Mouse (Mus musculus): ENCODE measurements around the gene Tbx15. TPM values are rescaled to one million over a fixed set of nuclear protein-coding genes. Genes with fewer than 3 reads are reported as not detected.
"Not testable (repeated sequence)": the region's sequence is repeated elsewhere in the genome, so short reads cannot be mapped to it uniquely, and the experiment has no call there.

The Tbx15 gene
- polyA plus RNA-seq, 1 experiment: 4.2 TPM

- DNase-seq (ENCODE audit: low read depth): no peak
- TF ChIP-seq CTCF (IDR thresholded peaks at IDR 0.05; ENCODE audit: borderline replicate concordance, extremely low read depth, insufficient read depth, insufficient read length) (peak; percentile 16; the same call in 1 of the 2 replicates), POLR2A (IDR thresholded peaks at IDR 0.05; ENCODE audit: borderline replicate concordance, extremely low read depth, insufficient read depth, insufficient read length, poor library complexity, severe bottlenecking) (no peak)
Observed at GRCm38 (mm10) chr3:99288302-99288701, 48.1 kb downstream of the Tbx15 start.

- DNase-seq (ENCODE audit: low read depth): peak; percentile 77
- TF ChIP-seq POLR2A (IDR thresholded peaks at IDR 0.05; ENCODE audit: borderline replicate concordance, extremely low read depth, insufficient read depth, insufficient read length, poor library complexity, severe bottlenecking): no peak
- TF ChIP-seq CTCF (IDR thresholded peaks at IDR 0.05; ENCODE audit: borderline replicate concordance, extremely low read depth, insufficient read depth, insufficient read length): no peak
Observed at GRCm38 (mm10) chr3:99290064-99290702, 50.0 kb downstream of the Tbx15 start.

GRCm38 (mm10) chr3:99290878-99291277, 50.7 kb downstream of the Tbx15 start:
- TF ChIP-seq POLR2A (IDR thresholded peaks at IDR 0.05; ENCODE audit: borderline replicate concordance, extremely low read depth, insufficient read depth, insufficient read length, poor library complexity, severe bottlenecking) (no peak), CTCF (IDR thresholded peaks at IDR 0.05; ENCODE audit: borderline replicate concordance, extremely low read depth, insufficient read depth, insufficient read length) (no peak)
- no peak for DNase-seq (ENCODE audit: low read depth)

DNA sequence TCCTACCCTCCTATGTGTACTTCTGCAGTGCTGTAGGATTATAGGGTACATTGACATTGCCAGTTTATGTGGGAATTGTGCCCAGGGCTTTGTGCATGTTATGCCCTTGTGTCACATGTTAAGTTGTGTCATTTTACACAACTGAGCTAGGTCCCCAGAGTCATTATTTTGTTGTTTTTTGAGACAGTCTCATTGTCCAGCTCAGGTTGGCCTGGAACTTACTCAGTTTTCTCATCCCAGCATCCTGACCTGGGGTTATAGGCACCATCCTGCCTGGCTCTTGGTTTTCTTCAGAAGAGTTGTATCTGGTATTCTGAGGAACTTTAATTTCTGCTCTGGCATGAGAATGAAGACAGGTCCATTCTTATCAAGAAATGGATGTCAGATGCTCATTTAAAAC, 51.2 kb downstream of the Tbx15 start:
- DNase-seq (ENCODE audit: low read depth): no peak
- TF ChIP-seq POLR2A (IDR thresholded peaks at IDR 0.05; ENCODE audit: borderline replicate concordance, extremely low read depth, insufficient read depth, insufficient read length, poor library complexity, severe bottlenecking) (no peak), CTCF (IDR thresholded peaks at IDR 0.05; ENCODE audit: borderline replicate concordance, extremely low read depth, insufficient read depth, insufficient read length) (no peak)

DNA sequence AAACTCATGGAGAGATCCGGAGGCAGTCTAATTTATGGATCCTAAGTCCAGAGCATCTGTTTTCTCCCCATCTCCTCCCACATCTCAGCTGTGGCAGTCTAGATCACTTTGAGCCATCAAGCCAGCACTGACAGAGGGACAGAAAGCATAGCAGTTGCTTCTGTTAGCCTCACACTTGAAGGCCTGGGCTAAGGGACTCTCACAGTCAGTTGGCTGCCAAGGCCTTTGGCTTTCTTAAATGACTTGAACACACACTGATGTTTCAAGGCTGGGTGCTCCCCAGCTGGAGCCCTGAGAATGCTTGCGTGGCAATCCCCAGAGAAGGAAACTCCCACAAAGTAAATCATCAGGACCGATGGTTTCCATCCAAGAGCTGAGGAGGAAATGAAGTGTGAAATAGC, 52.4 kb downstream of the Tbx15 start:
- TF ChIP-seq CTCF (IDR thresholded peaks at IDR 0.05; ENCODE audit: borderline replicate concordance, extremely low read depth, insufficient read depth, insufficient read length) (no peak), POLR2A (IDR thresholded peaks at IDR 0.05; ENCODE audit: borderline replicate concordance, extremely low read depth, insufficient read depth, insufficient read length, poor library complexity, severe bottlenecking) (no peak)
- DNase-seq (ENCODE audit: low read depth): no peak

DNA sequence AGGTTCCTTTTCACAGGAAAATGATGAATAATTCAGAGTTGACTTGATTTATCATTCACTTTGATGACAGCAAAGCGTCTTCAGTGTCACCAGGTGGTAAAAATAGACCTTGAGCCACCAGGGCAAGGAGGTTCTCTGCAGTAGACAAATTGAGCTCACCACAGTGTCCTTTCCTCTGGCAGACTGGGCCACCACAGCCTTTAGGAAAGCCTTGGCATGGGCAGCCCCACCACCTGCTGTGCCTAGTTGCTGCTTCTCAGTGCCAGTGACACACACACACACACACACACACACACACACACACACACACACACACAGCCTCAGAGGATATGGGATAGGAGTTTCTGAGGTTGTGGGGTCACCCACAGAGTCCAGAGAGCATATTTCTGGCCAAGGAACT, 54.0 kb downstream of the Tbx15 start:
- not testable (repeated sequence) for DNase-seq (ENCODE audit: low read depth)

- TF ChIP-seq POLR2A (IDR thresholded peaks at IDR 0.05; ENCODE audit: borderline replicate concordance, extremely low read depth, insufficient read depth, insufficient read length, poor library complexity, severe bottlenecking) (no peak), CTCF (IDR thresholded peaks at IDR 0.05; ENCODE audit: borderline replicate concordance, extremely low read depth, insufficient read depth, insufficient read length) (no peak)
- no peak for DNase-seq (ENCODE audit: low read depth)
Observed at GRCm38 (mm10) chr3:99295301-99295700, 55.1 kb downstream of the Tbx15 start.

DNA sequence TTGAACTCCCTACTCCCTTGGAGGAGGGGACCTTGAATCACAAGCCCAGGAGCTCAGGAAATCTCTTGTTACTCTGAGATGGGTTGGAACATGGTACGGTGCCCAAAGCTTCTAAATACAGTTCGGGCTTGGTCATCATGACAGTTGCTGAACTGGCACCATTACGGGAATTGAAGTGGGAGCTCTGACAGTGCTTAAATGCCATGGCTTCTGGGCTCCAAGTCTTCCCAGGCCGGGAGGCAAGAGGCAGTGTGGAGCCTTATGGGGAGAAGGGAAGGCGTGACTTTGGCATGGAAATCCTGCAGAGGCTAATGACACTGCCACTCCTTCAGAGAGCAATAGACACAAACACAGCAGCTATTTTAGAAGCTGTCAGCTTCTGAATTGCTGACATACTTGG, 56.0 kb downstream of the Tbx15 start:
- TF ChIP-seq CTCF (IDR thresholded peaks at IDR 0.05; ENCODE audit: borderline replicate concordance, extremely low read depth, insufficient read depth, insufficient read length): no peak
- no peak for TF ChIP-seq POLR2A (IDR thresholded peaks at IDR 0.05; ENCODE audit: borderline replicate concordance, extremely low read depth, insufficient read depth, insufficient read length, poor library complexity, severe bottlenecking)
- no peak for DNase-seq (ENCODE audit: low read depth)

DNA sequence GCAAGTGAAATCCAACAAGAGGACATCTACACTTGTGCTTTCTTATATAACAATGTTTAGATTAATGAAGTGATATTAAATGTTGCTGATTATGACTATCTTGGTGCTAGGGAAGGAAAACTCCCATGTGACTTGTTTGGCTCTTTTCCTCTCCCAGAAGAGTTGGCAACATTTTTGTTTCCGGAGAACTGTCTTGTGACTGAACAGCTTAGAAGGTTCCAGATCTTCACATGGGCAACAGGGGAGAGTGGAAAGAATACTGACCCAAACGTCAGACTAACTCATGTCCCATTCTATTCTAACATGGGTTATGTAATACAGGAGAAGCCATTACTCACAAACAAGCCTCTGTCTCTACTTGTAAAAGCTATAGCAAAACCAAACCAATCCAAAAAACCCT, 60.7 kb downstream of the Tbx15 start:
- no peak for DNase-seq (ENCODE audit: low read depth)
- TF ChIP-seq POLR2A (IDR thresholded peaks at IDR 0.05; ENCODE audit: borderline replicate concordance, extremely low read depth, insufficient read depth, insufficient read length, poor library complexity, severe bottlenecking) (no peak), CTCF (IDR thresholded peaks at IDR 0.05; ENCODE audit: borderline replicate concordance, extremely low read depth, insufficient read depth, insufficient read length) (no peak)

DNA sequence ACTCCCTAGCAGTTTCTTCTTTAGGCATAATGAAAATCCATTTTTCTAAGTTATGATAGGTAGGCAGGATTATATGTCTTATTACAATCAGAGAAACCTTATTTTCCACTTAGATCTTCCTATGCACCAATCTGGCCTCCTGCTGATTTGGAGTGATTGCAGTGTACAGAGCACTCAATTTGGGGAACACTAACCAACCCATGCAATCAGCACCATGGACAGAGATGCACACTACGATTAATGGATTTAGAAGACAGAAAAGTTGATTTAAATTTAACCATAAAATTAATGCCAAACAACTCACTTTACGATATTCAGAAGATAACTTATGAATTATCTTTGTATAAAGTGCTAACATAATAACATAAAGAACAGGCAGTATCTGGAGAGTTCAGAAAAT, 70.7 kb downstream of the Tbx15 start:
- DNase-seq (ENCODE audit: low read depth): peak; percentile 12
- no peak for TF ChIP-seq POLR2A (IDR thresholded peaks at IDR 0.05; ENCODE audit: borderline replicate concordance, extremely low read depth, insufficient read depth, insufficient read length, poor library complexity, severe bottlenecking)
- no peak for TF ChIP-seq CTCF (IDR thresholded peaks at IDR 0.05; ENCODE audit: borderline replicate concordance, extremely low read depth, insufficient read depth, insufficient read length)

DNA sequence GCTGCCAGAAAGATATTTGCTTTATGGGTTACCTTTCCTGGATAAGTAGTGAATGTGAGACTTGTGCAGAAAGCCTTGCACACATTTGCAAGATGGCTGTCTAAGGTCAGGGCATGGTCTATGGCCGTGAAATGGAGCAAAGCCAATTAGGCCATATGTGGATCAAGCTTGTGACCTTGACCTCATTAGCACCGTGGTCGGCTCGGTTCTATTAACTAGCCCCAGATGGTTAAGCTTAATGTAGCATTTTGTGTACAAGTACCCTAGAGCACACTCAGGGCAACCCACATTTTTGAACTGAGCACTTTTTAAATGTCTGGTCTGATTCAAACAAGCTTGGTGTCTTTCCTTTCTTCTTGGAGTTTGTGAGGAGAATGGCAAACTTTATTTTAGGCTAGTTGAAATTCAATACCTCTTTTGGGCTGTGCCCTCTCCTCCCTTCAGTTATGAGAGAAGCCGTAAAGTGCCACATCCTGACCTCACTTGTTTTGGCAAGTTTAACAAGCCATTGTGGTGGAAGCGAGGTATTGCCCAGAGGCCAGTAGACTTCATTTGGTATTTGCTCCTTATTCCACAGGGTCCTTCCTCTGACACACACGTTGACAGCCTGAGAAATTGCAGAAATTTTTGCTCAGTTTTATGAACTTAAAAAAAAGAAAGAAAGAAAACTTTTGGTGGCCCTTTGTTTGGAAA, 71.9 kb downstream of the Tbx15 start:
- TF ChIP-seq CTCF (IDR thresholded peaks at IDR 0.05; ENCODE audit: borderline replicate concordance, extremely low read depth, insufficient read depth, insufficient read length): no peak
- no peak for TF ChIP-seq POLR2A (IDR thresholded peaks at IDR 0.05; ENCODE audit: borderline replicate concordance, extremely low read depth, insufficient read depth, insufficient read length, poor library complexity, severe bottlenecking)
- DNase-seq (ENCODE audit: low read depth): no peak

DNA sequence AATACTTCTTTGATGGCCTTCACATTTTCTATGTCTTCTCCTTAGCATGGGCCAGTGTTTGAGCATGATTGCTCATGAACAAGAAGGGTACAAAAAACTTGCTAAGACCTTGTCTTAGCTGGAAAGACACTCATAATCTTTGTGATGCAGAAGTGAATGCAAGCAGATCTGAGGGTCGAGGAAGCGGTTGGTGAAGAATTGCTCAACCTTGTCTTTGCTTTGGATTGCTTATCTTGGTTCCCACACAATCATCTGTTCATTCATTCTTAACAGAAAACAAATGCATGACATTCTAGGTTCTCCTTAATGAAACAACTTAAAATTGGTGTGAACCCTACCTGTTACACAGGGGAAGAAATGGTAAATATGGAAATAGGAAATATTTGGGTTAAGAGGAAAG, 82.2 kb downstream of the Tbx15 start:
- no peak for TF ChIP-seq CTCF (IDR thresholded peaks at IDR 0.05; ENCODE audit: borderline replicate concordance, extremely low read depth, insufficient read depth, insufficient read length)
- no peak for TF ChIP-seq POLR2A (IDR thresholded peaks at IDR 0.05; ENCODE audit: borderline replicate concordance, extremely low read depth, insufficient read depth, insufficient read length, poor library complexity, severe bottlenecking)

More for the DNA sequence above, 82.2 kb downstream of the Tbx15 start:
- DNase-seq (ENCODE audit: low read depth): no peak

Measured in brain, embryonic 14.5 days (tissue).